Mouse (Mus musculus) liver, embryonic 15.5 days (tissue): Measurements from ENCODE around the gene Arhgef40. TPM values are rescaled to one million over a fixed set of nuclear protein-coding genes. Genes with fewer than 3 reads are reported as not detected.
A peak's percentile ranks its signal among the peaks of the same experiment; 100 is the strongest.

Experiments
- ATAC-seq: fragments of 200-750 bp; cut with Nextera tagmentation; 2 replicates; pipeline ENCODE4 v1.8.0; 2017; ENCODE audit warnings: moderate number of reproducible peaks, mild to moderate bottlenecking, moderate library complexity; ENCODE audit not compliant: insufficient read depth
- H3K27ac ChIP-seq: fragments of 300-500 bp; sonication (generic); replicated peaks from 2 replicates; pipeline ENCODE4 v1.5.1; 2015; ENCODE audit warnings: mild to moderate bottlenecking, inconsistent platforms
- H3K27me3 ChIP-seq: fragments of 300-500 bp; sonication (generic); 2 replicates; pipeline ENCODE4 v1.6.1; 2015; ENCODE audit warnings: mild to moderate bottlenecking, inconsistent platforms
- H3K36me3 ChIP-seq: fragments of 300-500 bp; sonication (generic); replicated peaks from 2 replicates; pipeline ENCODE4 v1.6.1; 2015; ENCODE audit warnings: moderate library complexity, mild to moderate bottlenecking, inconsistent platforms
- H3K4me1 ChIP-seq: fragments of 300-500 bp; sonication (generic); replicated peaks from 2 replicates; pipeline ENCODE4 v1.6.1; 2015; ENCODE audit warnings: inconsistent platforms
- H3K4me2 ChIP-seq: fragments of 300-500 bp; sonication (generic); 2 replicates; pipeline ENCODE4 v1.6.1; 2015; ENCODE audit warnings: moderate library complexity, mild to moderate bottlenecking, inconsistent platforms
- H3K4me3 ChIP-seq: fragments of 300-500 bp; sonication (generic); replicated peaks from 2 replicates; pipeline ENCODE4 v1.5.1; 2015; ENCODE audit warnings: mild to moderate bottlenecking, inconsistent platforms
- H3K9ac ChIP-seq: fragments of 300-500 bp; sonication (generic); 2 replicates; pipeline ENCODE4 v1.6.1; 2015; ENCODE audit warnings: moderate library complexity, mild to moderate bottlenecking, inconsistent platforms
- H3K9me3 ChIP-seq: fragments of 300-500 bp; sonication (generic); replicated peaks from 2 replicates; pipeline ENCODE4 v1.6.1; 2016; ENCODE audit warnings: inconsistent platforms
- WGBS: fragments of 180-500 bp; shearing (Covaris S2); methylation state at CpG from one replicate; pipeline ENCODE4 v1.1.7; 2015; ENCODE audit warnings: mixed read lengths; ENCODE audit not compliant: insufficient replicate concordance; 5-methylcytosine and 5-hydroxymethylcytosine counted together
- polyA plus RNA-seq: library from polyadenylated mRNA; unstranded; fragments of >200 nt; fragmentation: Nextera tagmentation; extraction: Ambion mirVana; gene quantifications from 2 replicates; pipeline ENCODE4 v1.2.1, GENCODE M21; 2015

Gene Arhgef40
- polyA plus RNA-seq, 1 experiment from 2014 or later, result 14.0 TPM

DNA sequence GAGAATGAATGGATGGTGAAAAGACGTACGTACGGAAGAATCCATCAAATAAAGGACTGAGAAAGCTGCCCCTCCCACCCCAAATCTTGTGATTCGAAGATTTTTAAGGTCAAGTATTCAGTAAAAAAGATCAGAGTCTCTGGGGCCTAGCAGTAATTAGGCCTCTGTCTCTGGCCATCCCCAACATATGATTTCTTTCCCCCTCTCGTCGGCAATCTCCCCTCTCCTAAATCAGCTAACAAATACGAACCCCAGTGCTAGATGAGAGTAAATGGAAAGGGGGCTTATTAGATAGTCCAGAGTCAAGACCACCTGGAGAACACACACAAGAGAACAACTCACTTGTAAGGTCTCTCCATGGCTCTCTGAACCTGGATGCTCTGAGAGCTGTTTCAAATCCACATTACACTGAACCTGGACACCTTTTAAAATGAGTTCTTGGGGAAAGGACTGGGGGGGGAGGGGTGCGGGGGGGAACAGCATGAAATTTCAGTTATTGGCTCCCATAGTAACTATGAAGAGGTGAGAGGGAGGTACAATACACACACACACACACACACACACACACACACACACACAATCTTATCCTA is 28.6 kb downstream of the Arhgef40 start:
- Histone ChIP-seq H3K27ac (no peak overlapping the region), H3K4me1 (peaks cover 59% of the 10 kb centered on the region), H3K27me3 (no peaks in the 10 kb centered on the region; the same call in 1 of the 2 replicates), H3K4me3 (no peak overlapping the region), H3K4me2 (peak overlapping the region; percentile 96; the same call in 1 of the 2 replicates), H3K9ac (no peak overlapping the region), H3K9me3 (no peaks in the 10 kb centered on the region), H3K36me3 (peaks cover 6% of the 10 kb centered on the region)
- 72% methylated on average over 8 of the region's 8 CpGs for WGBS
- ATAC-seq, result no peak

GRCm38 (mm10) chr14:52013771-52014219 is 29.3 kb downstream of the Arhgef40 start:
- no peaks in the 10 kb centered on the region; the same call in 1 of the 2 replicates for H3K27me3 ChIP-seq
- peak; percentile 19; the same call in 1 of the 2 replicates for ATAC-seq
- no peaks in the 10 kb centered on the region for H3K36me3 ChIP-seq
- WGBS, result 6% methylated on average over 22 of the region's 24 CpGs
- H3K4me3 ChIP-seq, result peak overlapping the region; percentile 70
- peak overlapping the region; percentile 69; the same call in 1 of the 2 replicates for H3K9ac ChIP-seq
- peak overlapping the region; percentile 96 for H3K4me2 ChIP-seq
- H3K4me1 ChIP-seq, result peaks cover 61% of the 10 kb centered on the region
- no peaks in the 10 kb centered on the region for H3K9me3 ChIP-seq
- peak overlapping the region; percentile 71; the same call in 1 of the 2 replicates for H3K27ac ChIP-seq

- H3K36me3 ChIP-seq, result no peaks in the 10 kb centered on the region
- peak overlapping the region; percentile 71 for H3K27ac ChIP-seq
- H3K27me3 ChIP-seq, result no peaks in the 10 kb centered on the region; the same call in 1 of the 2 replicates
- H3K4me3 ChIP-seq, result peak overlapping the region; percentile 70
- peak overlapping the region; percentile 96 for H3K4me2 ChIP-seq
- H3K9ac ChIP-seq, result peak overlapping the region; percentile 69
- no peaks in the 10 kb centered on the region for H3K9me3 ChIP-seq
- 3% methylated on average over 16 of the region's 80 CpGs for WGBS
- ATAC-seq, result no peak
- peaks cover 62% of the 10 kb centered on the region for H3K4me1 ChIP-seq
These were observed 29.8 kb downstream of the Arhgef40 start for GRCm38 (mm10) chr14:52014271-52014760.

DNA sequence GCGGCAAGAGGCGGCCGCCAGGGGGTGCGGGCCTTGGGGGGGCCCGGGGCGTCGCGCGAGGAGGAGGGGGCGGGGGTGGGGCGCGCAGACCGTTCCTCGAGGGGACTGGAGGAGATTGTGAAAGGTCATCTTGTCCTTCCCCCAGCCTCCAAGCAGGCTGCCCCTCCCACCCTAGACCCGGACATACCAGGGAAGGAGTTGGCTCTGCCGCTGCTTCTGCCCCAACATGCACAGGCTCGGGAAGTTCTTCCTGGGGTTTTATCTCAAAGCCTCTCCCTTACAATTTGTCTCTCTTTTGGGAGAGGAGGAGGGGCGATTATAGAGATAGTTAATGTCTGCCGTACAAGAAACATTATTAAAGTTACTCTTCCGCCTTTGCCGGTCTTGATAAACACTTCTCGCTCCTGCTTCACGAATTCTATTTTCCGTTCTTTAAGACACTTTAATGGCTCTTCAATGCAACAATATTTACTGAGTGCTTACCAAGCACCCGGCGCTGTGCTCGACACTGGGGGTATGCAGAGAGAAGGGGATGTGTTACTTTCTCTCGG is 30.3 kb downstream of the Arhgef40 start:
- Histone ChIP-seq H3K9me3 (no peaks in the 10 kb centered on the region), H3K9ac (peak overlapping the region; percentile 69), H3K4me2 (peak overlapping the region; percentile 96), H3K27me3 (no peaks in the 10 kb centered on the region; the same call in 1 of the 2 replicates), H3K4me1 (peaks cover 61% of the 10 kb centered on the region), H3K4me3 (peak overlapping the region; percentile 70), H3K36me3 (no peaks in the 10 kb centered on the region), H3K27ac (peak overlapping the region; percentile 71)
- WGBS, result under 1% methylated on average over 28 of the region's 28 CpGs
- no peak for ATAC-seq

- peak within 1 kb of the TSS; percentile 70 for H3K4me3 ChIP-seq
- WGBS, result 23% methylated on average over 6 of the region's 6 CpGs
- peaks cover 60% of the 10 kb centered on the region for H3K4me1 ChIP-seq
- no peaks in the 10 kb centered on the region for H3K9me3 ChIP-seq
- no peaks in the 10 kb centered on the region for H3K36me3 ChIP-seq
- peak within 1 kb of the TSS; percentile 71 for H3K27ac ChIP-seq
- ATAC-seq, result no peak
- H3K4me2 ChIP-seq, result peak within 1 kb of the TSS; percentile 96
- no peaks in the 10 kb centered on the region; the same call in 1 of the 2 replicates for H3K27me3 ChIP-seq
- peak within 1 kb of the TSS; percentile 69 for H3K9ac ChIP-seq
These were observed 31.1 kb downstream of the Arhgef40 start, which contains the start of gene Tmem253 for GRCm38 (mm10) chr14:52015445-52016100. Gene Tmem253, plus strand, starts transcription at chr14:52015658.

- WGBS, result 79% methylated on average over 13 of the region's 13 CpGs
- peaks cover 70% of the 10 kb centered on the region for H3K4me1 ChIP-seq
- no peak overlapping the region for H3K4me2 ChIP-seq
- ATAC-seq, result no peak
- no peaks in the 10 kb centered on the region for H3K9me3 ChIP-seq
- H3K36me3 ChIP-seq, result no peaks in the 10 kb centered on the region
- no peak overlapping the region for H3K27ac ChIP-seq
- no peak overlapping the region for H3K4me3 ChIP-seq
- H3K27me3 ChIP-seq, result no peaks in the 10 kb centered on the region; the same call in 1 of the 2 replicates
- no peak overlapping the region for H3K9ac ChIP-seq
These were observed 32.3 kb downstream of the Arhgef40 start for GRCm38 (mm10) chr14:52016625-52017405.

- Histone ChIP-seq H3K36me3 (no peaks in the 10 kb centered on the region), H3K9ac (no peak overlapping the region), H3K4me3 (no peak overlapping the region), H3K9me3 (no peaks in the 10 kb centered on the region), H3K4me2 (no peak overlapping the region), H3K27ac (no peak overlapping the region), H3K4me1 (peaks cover 78% of the 10 kb centered on the region), H3K27me3 (no peaks in the 10 kb centered on the region; the same call in 1 of the 2 replicates)
- 56% methylated on average over 4 of the region's 4 CpGs for WGBS
- ATAC-seq, result no peak
These were observed 33.1 kb downstream of the Arhgef40 start for GRCm38 (mm10) chr14:52017662-52018061.

DNA sequence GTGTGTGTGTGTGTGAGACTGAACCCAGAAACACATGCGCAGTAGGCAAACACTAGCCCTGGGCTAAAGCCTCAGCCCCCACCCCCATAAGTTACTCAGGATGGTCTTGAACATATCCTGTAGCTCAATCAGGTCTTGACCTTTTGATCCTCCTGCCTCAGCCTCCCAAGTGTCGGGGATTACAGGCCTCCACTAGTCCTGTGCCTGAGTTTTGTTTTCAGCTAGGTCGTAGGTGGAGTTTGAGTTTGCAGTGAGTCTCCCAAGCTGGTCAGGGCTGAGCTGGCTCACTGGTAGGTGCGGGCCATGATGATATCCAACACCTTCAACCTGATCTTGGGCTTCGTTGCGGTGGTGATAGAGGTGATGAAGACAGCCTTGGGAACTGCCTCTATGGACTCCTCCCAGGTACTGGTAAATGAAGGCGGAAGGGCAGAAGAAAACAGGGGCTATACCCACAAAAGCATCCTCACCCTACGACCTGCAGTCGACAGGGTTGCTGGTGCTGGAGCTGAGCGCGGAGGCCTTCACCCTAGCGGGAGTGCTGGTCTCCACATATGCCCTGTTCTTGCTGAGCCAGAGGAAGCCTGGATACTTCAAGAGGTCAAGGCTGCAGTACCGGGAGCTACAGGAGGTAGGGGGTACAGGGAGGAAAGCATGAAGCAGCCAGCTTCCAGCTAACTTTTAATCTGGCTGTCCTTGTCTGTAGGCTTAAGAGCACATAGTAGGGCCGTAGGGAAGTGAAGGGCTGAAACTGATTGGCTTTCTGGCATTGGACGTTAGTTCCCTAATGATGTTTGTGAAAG is 33.9 kb downstream of the Arhgef40 start:
- Histone ChIP-seq H3K4me2 (peak overlapping the region; percentile 93), H3K27ac (no peak overlapping the region), H3K27me3 (no peaks in the 10 kb centered on the region; the same call in 1 of the 2 replicates), H3K9ac (no peak overlapping the region), H3K4me3 (peak overlapping the region; percentile 76; the same call in 1 of the 2 replicates), H3K4me1 (peaks cover 86% of the 10 kb centered on the region), H3K36me3 (no peaks in the 10 kb centered on the region), H3K9me3 (no peaks in the 10 kb centered on the region)
- ATAC-seq, result no peak
- 80% methylated on average over 15 of the region's 15 CpGs for WGBS

- Histone ChIP-seq H3K27ac (peak overlapping the region; percentile 96), H3K9ac (peak overlapping the region; percentile 91), H3K9me3 (no peaks in the 10 kb centered on the region), H3K4me3 (peak overlapping the region; percentile 76), H3K27me3 (no peaks in the 10 kb centered on the region), H3K36me3 (no peaks in the 10 kb centered on the region), H3K4me1 (peaks cover 87% of the 10 kb centered on the region), H3K4me2 (peak overlapping the region; percentile 93)
- 24% methylated on average over 12 of the region's 12 CpGs for WGBS
- ATAC-seq, result peak; percentile 19
These were observed 34.6 kb downstream of the Arhgef40 start for GRCm38 (mm10) chr14:52019051-52019589.
